Mouse (Mus musculus) lung, postnatal 14 days (tissue): ENCODE measurements at regions not wholly inside any gene's neighbourhood (a gene's known extent, or its start where the extent isn't known, plus 50 kb on each side); places are given as distances from the start of the nearest gene placed in this dataset.

ENCODE experiments used
- DNase-seq: peaks from one replicate; pipeline ENCODE4 v3.0.0; 2021

DNA sequence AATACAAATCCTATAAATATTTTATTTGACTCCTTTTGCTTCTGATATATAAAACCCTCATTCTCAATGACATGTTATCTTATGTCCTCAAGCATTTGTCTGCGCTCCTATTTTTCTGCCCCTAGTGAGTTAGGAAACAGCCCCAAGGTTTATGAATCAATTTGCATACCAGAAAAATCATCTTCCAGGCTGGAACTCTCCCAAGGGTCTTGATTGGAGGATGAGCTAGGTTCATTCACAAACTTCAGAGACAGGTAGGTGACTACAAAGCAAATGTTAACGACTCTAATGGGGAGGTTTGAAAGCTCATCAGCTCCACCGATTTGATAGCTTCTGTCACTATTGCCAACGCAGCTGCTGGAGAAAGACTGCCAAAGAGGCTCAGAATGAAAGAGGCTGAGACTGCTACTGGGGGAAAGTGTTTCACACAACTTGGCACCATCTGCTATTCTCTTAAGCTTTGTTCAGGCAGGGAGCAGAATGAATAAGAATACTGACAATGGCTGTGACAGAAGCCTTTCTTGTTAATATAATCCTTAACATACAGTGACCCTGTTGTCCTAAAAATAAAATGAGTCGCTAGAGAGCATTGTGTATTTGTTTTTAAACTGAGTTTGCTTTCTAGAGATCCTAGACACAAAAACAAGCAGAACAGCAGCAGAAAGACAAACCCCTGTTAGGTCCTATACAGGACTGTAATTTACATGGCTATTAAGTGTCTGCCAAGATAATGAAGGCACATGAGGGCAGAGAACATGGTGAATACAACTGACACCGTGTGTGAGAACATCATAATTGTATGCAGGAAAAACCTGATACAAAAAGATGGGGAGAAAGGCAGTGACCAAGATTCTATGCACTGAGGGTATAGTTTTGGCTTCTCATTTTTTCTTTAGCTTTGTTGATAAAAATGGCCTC, 843.4 kb downstream of the Cdh8 start:
- no peak for DNase-seq

DNA sequence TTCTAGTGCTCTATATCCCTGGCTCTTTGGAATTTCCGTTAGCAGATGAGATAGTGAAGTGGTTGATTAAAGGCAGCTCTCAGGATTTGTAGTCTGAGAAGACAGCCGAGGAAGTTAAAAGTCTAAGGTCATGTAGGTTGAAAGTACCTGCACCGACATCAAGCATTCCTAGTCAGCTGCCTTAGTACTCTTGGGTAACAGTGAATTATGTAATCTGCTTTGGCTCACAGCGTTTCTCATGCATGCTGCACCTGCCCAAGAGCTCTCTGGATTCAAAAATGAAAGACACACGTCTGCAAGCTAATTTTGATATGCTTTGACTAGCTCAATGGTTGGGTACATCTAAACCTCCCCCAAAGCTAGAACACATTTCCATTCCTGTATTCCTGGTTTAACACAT, 849.6 kb downstream of the Cdh8 start:
- DNase-seq, result no peak

DNA sequence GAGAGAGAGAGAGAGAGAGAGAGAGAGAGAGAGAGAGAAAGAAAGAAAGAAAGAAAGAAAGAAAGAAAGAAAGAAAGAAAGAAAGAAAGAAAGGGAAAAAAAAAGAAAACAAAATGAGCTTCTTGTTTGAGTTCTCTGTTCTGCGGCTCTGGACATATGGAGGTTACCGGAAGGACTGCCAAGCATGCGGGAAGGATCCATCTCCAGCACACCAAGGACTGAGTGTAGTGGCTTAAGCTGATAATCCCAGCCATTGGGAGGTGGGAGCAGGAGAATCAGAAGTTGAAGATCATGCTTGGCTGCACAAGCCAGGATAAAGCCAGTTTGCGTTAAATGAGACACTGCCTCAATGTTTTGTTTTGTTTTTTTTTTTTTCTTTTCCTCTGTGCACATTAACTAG, 897.8 kb downstream of the Cdh8 start:
- no peak for DNase-seq

DNA sequence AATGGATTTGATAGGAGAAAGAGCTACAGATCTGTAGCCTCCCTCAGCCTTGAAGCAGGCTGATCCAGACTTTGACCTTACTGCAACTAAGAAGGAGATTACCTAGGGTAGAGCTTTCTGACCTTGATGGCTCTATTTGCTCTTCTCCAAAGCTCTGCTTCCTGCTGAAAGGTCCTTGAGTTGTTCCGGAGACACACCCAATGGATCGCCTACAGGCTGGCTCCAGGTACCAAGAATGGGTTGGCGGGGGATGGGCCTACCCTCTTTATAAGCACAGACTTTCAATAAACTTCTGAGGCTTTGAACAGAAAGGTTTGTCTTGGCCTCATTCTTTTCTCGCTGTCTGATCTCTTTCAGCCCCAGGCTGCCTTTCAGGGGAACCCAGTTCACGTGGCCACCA, 901.0 kb downstream of the Cdh8 start:
- DNase-seq, result no peak

DNA sequence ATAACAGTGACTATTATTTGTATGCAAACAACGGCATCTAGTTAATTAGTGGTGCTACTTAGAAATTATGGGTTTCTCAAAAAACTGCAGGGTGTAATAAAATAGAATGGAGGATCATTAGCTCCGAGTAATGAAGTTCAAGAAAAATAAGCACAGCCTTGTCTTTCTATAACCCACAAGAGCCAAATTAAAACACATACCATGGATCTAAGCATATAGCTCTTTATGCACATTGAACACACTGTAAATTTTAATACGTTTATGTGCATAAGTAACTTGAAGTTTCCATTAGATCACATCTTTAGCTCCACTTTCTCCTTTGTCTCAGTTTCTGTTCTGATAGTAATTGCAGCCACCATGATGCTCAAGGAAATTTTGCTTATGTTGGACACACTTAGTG, 919.5 kb downstream of the Cdh8 start:
- no peak for DNase-seq

DNA sequence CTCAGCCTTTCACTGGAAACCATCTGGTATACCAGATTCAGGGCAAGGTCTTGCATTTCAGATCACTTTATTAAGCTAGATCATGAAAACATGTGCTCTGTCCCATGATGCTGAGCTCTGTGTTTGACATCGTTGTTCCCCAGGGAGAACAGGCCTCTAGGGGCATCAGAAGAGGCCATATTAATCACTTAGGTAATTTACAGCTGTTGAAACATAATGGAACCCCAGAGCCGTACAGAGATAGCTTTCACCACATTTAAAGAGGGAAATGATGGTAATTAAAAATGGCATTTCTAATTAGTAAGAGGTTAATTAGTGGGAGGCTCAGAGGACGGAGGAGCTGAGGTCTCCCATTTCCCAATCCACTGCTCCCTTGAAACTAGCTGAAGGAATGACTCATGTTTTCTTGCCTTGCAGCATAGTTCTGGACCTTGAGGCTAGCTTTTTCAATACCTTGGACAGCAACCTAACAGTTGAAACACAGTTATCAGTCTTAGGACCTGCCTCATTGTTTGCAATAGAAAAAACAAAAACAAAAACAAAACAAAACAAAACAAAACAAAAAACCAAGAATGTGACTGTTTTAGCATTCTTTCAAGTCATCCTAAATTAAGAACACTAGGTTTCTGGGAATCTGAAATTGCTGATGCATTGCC, 952.8 kb downstream of the Cdh8 start:
- DNase-seq, result no peak

DNA sequence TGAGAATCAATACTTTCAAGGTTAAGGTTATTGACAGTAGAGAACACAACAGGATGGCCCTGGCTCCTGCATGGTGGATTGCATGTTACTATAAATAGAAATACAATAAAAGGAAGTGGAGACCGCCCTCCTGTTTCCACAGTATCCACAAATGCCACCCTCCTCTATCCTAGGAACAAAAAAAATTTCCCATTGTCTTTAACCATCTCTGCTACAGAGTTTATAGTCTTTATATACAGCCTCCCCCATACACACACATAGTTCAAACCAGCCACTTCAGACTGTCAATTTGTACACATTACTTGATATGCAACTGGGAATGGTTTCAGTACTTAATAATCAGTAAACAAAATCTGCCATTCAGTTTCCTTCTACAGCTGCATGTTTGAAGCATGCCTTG, 960.7 kb downstream of the Cdh8 start:
- DNase-seq, result no peak
